Mouse (Mus musculus) central nervous system, embryonic 14 days (tissue): ENCODE results near the gene Dgki. TPM values are rescaled to one million over a fixed set of nuclear protein-coding genes. Genes with fewer than 3 reads are reported as not detected.

Source experiments
- polyA plus RNA-seq: library from polyadenylated mRNA; depleted of rRNA; stranded (reverse); fragments of >200 nt; gene quantifications from 2 replicates; pipeline ENCODE4 v1.2.3, GENCODE M21; 2012; rRNA removed

The Dgki gene
- 4.8 and 5.0 TPM in 2 replicates for polyA plus RNA-seq

GRCm38 (mm10) chr6:37299562-37300390 is at the start of gene Dgki:
TSS of gene Dgki (minus strand) at chr6:37300184.

GRCm38 (mm10) chr6:36809747-36810285 is 490.2 kb downstream of the Dgki start, which contains the start of gene Ptn:
TSS of gene Ptn (minus strand) at chr6:36810220.

Other genes starting within 250 kb of the Dgki start
- gene Creb3l2, start 142.0 kb upstream of the Dgki start, polyA plus RNA-seq, result 4.0 and 13.8 TPM in 2 replicates
- gene Akr1d1, start 230.0 kb upstream of the Dgki start, polyA plus RNA-seq, result not detected in 2 replicates